Mouse (Mus musculus) layer of hippocampus, adult 18-20 months (tissue): ENCODE data around the gene Flt3. TPM values are rescaled to one million over a fixed set of nuclear protein-coding genes. Genes with fewer than 3 reads are reported as not detected.

Experiments used
- DNase-seq, 2 experiments: peaks; one replicate each; pipeline ENCODE4 v3.0.0; 2022; ENCODE audit warnings: low spot score in 2 of 2
- total RNA-seq, 2 experiments: library from RNA; stranded (reverse); gene quantifications; 2 replicates each; pipeline ENCODE4 v1.2.3; 2021

Gene Flt3
- total RNA-seq, 2 experiments from 2014 or later = 7.1 to 7.9 TPM

DNA sequence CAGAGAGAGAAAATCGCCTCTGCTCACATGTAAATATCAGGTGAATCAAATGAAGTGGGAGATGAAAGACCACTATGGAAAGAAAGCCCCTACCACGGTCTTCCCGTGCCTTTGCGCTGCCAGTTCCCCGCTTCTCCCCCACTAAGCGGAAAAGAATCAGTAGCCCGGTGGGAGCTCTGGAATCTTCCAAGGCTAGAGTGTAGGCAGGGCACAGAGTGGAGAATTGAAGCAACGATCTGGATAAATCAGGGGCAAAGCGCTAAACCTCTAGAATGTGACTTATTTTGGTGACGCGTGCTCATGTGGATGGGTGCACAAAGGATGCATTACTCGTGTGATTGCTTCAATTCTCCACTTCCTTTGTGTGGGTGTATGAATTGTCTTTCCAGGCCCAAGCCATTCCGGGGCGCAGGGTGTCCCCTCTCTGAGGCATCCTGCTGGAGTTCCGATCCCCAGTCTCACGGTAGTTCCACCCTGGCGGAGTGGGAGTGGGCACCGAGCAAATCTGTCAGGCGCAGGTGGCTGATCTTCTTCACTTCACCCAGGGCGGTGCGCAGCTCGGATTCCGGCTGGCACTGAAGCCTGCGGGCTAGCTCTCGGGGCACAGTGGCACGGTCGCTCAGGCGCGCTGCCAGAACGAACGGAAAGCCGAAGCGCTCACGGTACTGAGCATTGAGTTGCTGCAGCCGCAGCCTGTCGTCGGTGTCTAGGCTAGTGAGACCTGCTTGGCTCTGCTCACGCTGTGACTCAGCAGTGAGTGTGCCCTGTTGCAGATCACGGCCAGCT, 85.5 kb downstream of the Flt3 start:
- DNase-seq = no peak

DNA sequence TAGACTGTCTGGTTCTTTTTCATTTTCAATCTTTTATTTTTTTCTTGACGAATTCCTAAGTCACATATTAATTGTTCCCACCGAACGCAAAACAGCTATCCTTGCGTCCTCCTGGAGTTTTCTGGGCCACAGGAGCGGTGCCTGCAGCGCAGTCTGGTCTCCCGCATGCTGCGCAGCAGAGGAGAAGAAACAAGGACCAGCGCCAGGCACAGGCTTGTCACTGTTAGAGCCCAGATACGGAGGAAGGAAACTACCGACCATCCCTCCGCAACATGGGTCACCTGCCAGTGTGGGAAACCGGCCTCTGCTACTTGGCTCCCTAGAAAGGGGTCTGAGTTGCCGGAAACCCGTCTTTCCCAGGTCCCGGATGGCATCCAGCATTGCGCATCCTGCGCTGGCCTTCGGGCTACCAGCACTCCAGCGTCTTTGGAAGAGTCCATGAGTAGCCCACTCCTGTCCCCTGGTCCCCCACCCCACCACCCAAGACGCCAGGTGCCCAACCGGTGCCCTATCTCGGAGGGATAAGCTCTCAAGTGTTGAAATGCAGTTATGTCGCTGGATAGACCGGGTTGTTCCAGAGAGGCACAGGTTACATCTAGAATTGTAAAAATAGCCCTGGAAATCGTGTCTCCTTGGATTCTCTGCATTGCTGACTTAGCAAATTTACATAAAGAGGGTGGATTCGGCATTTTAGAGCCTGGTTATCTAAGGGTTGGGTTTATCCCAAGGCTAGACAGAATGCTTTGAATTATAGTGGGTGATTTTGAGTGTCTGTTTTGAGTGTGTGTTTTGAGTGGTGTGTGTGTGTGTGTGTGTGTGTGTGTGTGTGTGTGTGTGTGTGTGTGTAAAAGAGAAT, 87.2 kb downstream of the Flt3 start:
- DNase-seq = no peak

DNA sequence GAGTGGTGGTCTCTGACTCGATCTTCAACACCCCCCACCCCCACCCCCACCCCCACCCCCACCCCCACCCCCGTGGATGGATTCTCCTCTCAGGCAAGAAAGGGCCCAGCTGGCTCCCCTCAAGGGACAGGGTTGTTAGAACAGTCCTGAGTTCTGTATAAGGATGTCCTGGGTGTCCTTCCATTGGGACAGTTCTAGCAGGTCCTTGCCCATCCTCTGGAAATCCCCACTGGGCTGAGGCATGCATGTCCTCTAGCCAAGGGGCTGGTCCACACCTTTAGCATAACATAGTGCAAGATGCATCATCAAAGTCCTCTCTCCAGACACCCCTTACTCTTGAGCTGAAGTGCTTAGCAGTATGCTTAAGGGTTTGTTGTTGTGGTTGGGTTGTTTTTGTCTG, 90.5 kb downstream of the Flt3 start:
- no peak for DNase-seq

DNA sequence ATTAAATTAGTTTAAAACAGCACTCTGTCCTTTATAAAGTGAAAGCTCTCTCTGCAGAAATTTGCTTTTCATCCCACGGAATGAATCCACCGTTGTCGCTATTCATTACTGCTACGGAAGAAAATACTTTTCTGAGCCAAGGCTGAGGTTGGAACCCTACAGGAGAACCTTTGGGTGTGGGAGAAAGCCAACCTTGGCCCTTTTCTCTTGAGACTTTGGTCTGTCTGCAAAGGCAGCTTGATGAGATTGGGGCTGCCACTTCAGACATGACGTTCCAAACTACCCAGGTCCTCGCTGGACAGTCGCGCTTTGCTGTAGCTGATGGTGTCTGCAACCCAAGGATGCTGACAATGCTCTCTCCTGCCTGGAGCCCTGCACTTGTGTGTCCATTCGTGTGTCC, 91.8 kb downstream of the Flt3 start:
- no peak for DNase-seq

DNA sequence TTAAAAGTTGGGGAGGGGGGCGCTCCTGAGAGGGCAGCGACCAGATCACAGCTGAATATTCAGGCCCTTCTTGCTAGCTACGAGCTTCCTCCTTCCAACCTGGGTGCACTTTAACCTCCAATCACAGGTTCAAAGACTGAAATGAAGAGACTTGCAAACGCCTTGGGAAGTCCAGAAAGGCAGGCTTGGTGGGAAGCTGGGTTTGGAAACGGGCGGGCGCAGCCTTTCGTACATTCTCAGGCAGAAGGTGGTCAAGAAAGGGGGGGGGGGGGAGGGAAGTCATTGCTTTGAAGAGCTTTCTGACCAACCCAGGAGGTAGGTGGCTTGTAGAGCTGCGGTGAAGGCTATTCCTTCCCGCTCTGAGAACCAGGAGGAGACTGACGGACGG, 92.9 kb downstream of the Flt3 start:
- DNase-seq = no peak

DNA sequence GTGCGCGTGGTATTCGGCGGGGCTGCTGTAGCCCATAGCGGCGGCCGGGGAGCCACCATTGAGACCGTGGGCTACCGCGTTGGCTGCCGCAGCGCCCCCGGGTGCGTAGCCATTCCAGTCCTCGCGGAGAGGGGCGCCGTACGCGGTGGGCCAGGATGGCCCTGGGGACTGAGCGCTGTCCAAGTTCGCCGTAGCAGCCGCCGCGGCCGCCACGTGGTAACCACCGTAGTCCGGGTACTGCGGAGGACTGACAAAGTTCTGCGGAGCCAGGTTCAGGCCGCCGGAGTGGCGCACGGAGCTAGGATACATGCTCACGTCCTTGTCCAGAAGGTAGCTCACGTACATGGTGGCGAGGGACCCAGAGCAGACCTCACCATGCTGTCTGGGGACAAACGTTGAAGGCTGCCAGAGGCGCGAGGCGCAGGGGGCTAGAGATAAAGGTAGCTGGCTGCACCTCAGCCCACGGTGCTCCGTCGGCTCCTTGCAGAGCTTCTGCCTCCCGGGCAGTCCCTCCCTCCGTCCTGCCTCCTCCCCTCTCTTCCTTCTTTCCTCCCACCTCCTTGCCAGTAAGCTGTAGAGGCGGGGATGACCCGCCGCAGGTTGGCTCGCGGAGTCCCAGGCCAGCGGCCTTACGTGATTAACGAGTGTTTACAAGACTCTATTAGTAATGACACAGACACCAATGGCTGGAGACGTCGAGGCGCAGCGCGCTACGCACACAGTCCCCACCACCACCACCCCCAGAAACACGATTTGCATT, 93.5 kb downstream of the Flt3 start, which contains the start of gene Cdx2:
Gene Cdx2 (minus strand): TSS at position 633 of the 760 bp plus-strand sequence.
- no peak for DNase-seq

DNA sequence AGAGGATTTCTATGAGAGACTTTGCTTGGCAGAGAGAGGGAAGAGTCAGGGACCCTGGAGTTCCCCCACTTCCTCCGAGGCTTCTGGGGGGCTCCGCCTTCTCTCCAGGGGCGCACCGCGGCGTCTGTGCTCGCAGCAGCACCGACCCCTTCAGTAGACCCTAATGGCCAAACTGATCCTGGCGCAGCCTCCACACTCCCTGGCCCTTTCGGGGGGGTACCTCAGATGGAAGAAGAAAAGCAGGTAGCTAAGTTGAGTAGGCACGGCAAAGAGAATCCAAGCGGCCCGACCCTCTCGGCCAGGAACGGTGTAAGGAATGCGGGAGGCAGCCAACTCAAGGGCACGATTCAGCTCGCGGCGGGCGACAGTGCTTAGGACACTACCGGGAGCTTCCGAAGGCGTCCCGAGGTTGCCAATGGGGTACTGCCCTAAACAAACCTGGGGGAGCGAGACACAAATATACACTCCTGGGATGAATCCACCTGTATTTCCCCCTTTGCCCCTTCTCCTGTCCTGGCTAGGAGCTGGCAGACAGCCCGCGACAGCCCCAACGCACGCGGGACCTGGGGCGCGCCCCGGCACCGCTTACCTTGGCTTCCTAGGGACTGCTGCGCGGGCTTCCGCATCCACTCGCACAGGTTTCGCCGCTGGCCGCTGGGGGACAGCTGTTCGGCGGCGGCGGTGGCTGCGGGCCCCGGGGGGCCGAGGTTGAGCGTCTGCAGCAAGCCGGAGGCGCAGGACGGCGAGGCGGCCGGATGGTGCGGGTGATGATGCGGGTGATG, 94.2 kb downstream of the Flt3 start:
- DNase-seq = no peak

DNA sequence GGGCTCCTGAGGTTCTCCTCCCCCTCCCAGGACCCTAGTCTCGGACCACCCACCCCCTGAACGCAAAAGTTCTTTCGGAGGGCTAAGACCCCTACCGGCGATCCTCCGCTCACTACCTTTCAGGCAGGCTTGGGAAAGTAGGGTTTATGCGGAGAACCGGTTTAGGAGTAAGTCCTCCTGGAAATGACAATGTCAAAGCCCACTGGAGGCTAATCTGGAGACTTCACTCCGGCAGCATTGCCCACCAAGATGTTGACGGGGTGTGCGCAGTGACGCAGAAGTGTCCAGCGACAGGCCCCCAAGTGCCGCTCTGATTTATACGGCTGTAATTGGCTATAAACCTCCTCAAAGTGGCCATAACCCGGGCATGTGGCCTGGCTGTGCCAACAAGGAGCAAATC, 95.1 kb downstream of the Flt3 start:
- DNase-seq = no peak

DNA sequence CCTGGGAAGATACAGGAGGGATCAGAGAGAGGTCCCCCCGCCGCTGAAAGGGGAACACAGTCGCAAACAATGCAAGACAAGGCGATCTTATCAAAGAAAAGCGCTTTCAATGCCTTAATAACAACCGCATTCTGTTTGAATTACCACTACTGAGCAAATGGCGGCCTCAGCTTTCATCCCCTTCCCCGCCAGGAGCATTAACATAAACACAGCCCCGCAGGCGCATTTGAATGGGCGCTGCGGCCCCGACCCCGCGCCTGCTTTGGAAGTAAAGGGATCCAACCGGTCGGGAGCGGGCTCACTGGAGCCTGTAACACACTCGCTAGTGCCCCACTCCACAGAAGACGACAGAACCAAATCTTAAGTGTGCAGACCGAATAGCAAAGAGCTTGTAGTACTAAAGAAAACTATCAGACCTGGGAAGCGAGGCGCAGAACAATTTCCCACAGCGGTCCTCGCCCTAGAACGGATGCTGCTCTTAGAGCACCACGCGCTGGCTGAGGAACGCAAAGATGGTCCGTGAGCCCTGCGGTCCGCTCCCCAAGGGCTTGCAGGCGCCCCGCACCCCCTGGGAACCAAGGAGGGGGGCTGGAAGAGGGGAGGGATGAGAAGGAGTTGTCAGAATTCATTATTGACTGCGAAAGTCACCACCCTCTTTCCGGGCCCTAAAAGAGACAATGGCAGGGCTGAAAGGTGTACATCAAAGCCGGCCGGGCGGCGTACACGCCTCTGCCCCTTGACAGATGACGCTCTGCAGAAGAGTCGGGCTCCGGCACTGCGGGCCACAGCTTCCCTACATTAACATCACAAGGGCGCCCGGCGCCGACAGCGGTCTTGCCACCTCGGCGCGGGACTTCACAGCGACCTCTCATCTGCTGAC, 95.8 kb downstream of the Flt3 start:
- no peak for DNase-seq

DNA sequence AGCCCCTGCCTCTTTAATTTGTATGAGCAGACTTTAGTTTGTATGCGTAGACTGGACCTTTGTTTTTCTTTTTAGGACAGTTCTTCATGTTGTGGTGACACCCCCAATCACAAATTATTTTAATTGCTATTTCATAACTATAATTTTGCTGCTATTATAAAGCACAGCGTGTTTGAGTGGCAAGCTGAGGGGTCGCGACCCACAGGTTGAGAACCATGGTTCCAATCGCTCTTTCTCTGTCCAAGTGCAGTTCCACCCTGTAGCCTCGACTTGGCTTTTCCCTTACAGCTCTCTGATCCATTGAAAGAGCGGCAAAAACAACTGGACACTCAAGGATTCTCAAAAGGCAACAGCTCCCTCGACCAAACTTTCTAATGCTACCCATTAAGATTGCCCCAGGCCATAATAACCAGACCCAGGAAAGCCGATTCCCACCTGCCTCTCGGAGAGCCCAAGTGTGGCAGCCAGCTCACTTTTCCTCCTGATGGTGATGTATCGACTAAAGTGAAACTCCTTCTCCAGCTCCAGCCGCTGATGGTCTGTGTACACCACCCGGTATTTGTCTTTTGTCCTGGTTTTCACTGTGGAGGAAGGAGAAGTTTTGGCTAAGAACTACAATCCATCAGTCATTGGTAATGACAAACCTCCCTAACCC, 97.4 kb downstream of the Flt3 start:
- DNase-seq = no peak

DNA sequence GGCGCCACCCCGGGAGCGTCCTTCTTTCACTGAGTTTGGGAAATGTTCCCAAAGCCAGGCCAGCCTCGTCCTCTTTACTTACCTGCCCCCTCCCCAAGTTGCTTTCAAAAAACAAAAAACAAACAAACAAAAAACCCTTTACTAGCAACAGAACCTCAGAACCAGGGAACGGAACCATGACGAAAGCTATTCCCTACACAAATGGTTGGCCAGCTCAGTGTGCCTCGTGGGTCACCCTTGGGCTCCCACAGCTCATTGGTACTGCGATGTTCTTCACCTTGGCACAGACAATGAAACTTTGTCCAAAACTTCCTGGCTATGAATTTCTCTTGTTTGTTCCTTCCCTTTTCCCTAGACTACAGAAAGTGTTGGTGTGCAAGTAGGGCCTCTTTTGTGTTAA, 98.1 kb downstream of the Flt3 start:
- no peak for DNase-seq

DNA sequence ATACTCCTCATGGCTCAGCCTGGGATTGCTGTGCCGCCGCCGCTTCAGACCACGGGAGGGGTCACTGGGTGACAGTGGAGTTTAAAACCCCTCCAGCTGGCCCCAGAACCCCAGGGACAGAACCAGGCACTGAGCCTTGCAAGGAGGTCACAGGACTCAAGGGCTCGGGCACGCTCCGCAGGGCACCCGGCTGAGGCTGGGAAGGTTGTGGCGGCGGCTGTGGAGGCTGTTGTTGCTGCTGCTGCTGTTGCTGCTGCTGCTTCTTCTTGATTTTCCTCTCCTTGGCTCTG, 98.6 kb downstream of the Flt3 start:
- no peak for DNase-seq

DNA sequence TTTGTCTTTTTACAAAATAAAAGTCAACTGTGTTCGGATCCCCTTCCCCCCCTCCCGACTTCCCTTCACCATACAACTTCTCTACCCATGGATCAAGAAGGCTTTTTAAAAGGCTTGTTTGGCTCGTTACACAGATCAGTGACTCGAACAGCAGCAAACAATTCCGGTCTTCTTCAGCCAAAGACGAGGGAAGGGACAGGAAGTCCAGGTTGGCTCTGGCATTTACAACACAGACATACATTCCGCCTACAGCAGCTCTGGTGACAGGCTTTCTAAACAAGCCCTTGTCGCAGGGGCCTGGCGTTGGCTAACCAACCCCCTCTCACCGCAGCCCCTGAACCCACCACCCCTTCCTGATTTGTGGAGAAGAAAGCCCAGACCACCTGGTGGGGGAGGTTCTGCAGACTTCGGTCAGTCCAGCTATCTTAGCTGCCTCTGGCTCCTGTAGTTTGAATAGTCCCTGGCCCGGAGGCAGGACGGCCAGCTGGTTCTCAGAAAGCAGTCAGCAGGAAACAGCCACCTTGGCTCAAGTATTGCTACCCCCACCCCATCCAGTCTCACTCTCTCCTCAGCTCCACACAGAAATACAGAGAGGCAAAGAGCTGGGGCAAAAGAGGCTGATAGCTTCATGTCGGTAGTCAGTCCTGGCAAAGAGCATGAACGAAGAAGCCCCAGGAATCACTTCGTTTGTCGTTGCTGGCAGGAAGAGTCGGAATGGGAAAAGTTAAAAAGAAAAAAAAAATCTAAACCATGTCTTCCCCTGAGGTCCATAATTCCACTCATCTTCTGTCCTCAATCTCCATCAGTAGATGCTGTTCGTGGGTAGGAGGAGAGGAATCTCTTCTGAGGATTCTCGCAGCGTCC, 99.1 kb downstream of the Flt3 start:
- DNase-seq = no peak

DNA sequence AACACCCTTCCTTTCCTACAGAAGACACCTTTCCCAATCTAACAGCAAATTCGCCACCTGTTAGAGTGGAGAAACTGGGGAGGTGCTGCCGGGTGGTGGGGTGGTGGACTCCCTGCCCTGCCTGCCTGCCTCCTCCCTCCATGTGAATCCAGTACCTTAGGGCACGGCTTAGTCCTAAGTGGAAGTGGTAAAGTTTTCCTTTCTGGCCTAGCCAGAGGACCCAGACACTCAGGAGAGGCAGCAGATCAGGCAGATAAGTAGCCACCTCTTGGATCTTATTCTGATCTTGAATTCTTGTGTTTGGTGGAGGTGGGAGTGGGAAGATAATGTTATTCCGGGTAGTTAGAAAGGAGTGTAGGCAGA, 100.3 kb downstream of the Flt3 start:
- no peak for DNase-seq

DNA sequence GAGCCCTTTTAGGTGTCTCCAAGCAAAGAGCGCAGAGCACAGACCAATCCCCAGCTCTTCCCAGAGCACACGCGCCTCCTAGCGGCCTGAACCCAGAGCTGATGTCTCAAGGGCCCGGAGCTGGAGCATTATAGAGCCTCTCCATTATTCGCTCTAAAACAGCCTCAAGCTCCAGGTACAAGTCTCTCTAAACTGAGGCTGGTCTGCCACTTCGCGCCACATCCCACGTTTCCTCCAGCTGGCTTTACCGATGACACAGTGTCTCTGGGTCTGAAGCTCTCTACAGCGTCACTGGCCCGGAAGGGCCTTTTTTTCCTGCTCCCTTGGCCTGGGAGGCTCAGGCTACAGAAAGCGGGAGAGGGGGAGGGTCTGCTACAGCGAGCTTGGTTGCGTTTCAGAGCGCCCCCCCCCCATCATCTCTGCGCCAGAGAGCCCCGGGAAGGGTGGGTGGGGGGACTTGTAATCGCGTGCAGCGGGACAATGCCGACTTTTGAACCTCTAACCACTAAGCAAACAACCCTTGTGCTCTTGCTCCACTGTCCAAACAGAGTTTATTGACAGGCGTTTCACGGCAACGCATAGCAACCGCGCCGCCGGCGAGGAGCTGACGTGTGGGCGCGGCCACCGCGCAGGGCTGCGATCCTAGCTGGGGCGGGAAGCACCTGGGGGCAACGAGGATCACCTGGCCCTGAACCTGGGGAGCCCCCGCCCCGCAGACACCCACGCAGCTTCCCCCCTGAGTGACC, 100.9 kb downstream of the Flt3 start:
- DNase-seq = peak in 1 of 2 experiments; percentile 34

DNA sequence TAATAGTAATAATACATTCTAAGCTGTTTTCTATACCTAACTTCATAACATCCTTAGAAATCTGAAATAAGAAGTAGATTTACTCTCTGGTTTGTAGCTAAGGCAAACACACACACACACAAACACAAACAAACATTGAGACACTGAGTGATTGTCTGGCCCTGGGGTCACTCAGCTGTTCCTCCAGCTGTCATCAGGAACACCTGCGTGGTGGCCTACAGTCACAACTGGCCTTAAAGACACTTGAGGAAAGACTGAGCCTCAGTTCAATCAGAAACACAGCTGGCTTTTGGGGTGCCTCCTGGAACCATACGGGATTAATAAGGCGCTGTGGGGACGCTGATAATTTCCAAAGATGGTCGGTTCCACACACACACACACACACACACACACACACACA, 103.0 kb downstream of the Flt3 start:
- DNase-seq = no peak

DNA sequence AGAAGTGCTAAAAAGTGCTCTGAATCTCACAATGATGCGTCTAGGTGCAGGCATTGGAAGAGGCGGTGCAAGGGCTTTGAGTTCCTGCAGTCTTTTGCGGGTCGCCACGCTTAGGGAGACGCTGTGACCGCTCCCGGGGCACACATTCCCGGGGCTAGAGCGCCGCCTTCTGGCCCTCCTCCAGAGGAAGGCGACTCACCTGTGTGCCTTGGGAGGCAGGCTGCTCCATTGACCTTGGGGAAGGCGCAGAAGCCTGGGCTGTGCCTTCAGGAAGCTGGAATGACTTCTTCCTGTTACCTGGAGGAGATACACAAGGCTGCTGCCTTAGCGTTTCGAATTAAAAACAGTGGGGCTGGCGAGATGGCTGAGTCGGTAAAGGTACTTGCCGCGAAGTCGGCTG, 106.2 kb downstream of the Flt3 start:
- DNase-seq = no peak
